Mouse (Mus musculus) kidney, embryonic 14.5 days (tissue): ENCODE data around the gene Rpl22l1. TPM values are rescaled to one million over a fixed set of nuclear protein-coding genes. Genes with fewer than 3 reads are reported as not detected.

Experiments
- polyA plus RNA-seq: library from polyadenylated mRNA; unstranded; fragments of >200 nt; fragmentation: Nextera tagmentation; extraction: Ambion mirVana; gene quantifications from 2 replicates; pipeline ENCODE4 v1.2.1, GENCODE M21; 2014

The Rpl22l1 gene
- polyA plus RNA-seq, 1 experiment from 2014 or later: 514 TPM

Other genes with a start within 250 kb of the Rpl22l1 start
- gene Slc2a2, start 107.5 kb upstream of the Rpl22l1 start, polyA plus RNA-seq: 7.4 and 10.8 TPM in 2 replicates
- 6.7 and 10.9 TPM in 2 replicates for gene Eif5a2, start 24.2 kb upstream of the Rpl22l1 start, polyA plus RNA-seq
- gene Gm1527, start 87.2 kb downstream of the Rpl22l1 start, polyA plus RNA-seq: not detected in 2 replicates